In the genomic region with DNA sequence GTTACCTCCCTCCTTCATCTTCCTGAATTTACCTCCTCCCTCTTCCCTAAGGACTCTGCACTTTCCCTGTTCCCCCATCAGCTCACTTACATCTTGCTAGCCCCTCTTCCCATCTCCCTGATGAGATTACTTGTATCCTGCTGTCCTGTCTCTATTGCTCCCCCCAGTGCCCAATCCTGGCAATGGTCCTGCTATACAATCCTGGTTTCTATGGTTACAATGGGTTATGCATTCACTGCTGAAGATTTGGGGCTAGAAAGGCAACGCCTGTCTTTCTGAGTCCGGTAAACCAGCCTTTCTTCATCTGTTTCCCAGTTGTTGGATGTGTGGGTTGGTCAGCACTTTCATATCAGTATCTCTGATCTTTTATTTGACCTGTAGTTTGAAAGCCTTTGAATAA, we compare ENCODE assay signal across 9 mouse cellular contexts. TPM values are rescaled to one million over a fixed set of nuclear protein-coding genes. Genes with fewer than 3 reads are reported as not detected.
DNase-seq lines count a peak whose midpoint lies in the region; ATAC-seq and TF ChIP-seq lines count a peak whose summit lies in the region.
"Had no signal": no experiment of that assay in that cellular context is flagged by ENCODE, and none has a peak within 500 bp of the region (broad histone marks: within the 10 kb centered on the region; RNA-seq: fewer than 3 reads in every experiment).

No protein-coding gene starts in this region.

- 12% methylated on average over 2 of the region's 2 CpGs for WGBS in cerebellum, adult 2 months
- WGBS in hindbrain, embryonic 11.5 days: 4% methylated on average over 2 of the region's 2 CpGs

- no peaks in the 10 kb centered on the region for H3K4me1 ChIP-seq in cerebellum, adult 2 months (ENCODE audit: control insufficient read depth, insufficient read depth, low read length)
- H3K4me1 ChIP-seq in hindbrain, embryonic 11.5 days (replicated peaks; ENCODE audit: control insufficient read depth, insufficient read depth, low read length): peaks cover 2% of the 10 kb centered on the region

- no peak overlapping the region for H3K4me3 ChIP-seq in cerebellum, adult 2 months (replicated peaks; ENCODE audit: insufficient read depth, low read depth, low read length)
- no peak overlapping the region for H3K4me3 ChIP-seq in hindbrain, embryonic 11.5 days (ENCODE audit: low read depth, low read length)

- no peak overlapping the region for H3K27ac ChIP-seq in cerebellum, adult 2 months (ENCODE audit: insufficient read depth, low read length)
- H3K27ac ChIP-seq in hindbrain, embryonic 11.5 days (ENCODE audit: low read depth, low read length): no peak overlapping the region

- H3K36me3 ChIP-seq in hindbrain, embryonic 11.5 days (ENCODE audit: control insufficient read depth, insufficient read depth, low read length): no peaks in the 10 kb centered on the region

- peak; percentile 35; the same call in 1 of the 2 replicates for TF ChIP-seq CTCF in cerebellum, adult 2 months (IDR thresholded peaks at IDR 0.05; ENCODE audit: borderline replicate concordance, insufficient read depth, low read depth, low read length)

- H3K9ac ChIP-seq in hindbrain, embryonic 11.5 days (ENCODE audit: low read depth, low read length): no peak overlapping the region

- TF ChIP-seq POLR2A in cerebellum, adult 2 months (IDR thresholded peaks at IDR 0.05; ENCODE audit: borderline replicate concordance, insufficient read depth, low read length): no peak

- no peaks in the 10 kb centered on the region for H3K9me3 ChIP-seq in hindbrain, embryonic 11.5 days (ENCODE audit: control insufficient read depth, low read length)

- peak; percentile 47; the same call in 1 of the 2 replicates for ATAC-seq in hindbrain, embryonic 11.5 days (ENCODE audit: low FRiP score)
- ATAC-seq in megakaryocyte-erythroid progenitor cell, adult 5-6 weeks (replicated peaks; ENCODE audit: low FRiP score, low TSS enrichment, poor library complexity, severe bottlenecking): 0 out of 2 replicates have a peak, but pooled peaks have one; percentile 59

- DNase-seq in cerebellum, adult 2 months: peak; percentile 14 to 15
- no peak for DNase-seq in cerebellum, adult 11-12 months
- peak; percentile 31 for DNase-seq in A20 (ENCODE audit: low read depth, low spot score)
- DNase-seq in cerebellum, postnatal 25 days: peak; percentile 16 to 45
- DNase-seq in hindbrain, embryonic 11.5 days (ENCODE audit: low spot score): peak; percentile 81
- peak; percentile 51 for DNase-seq in telencephalon, adult 2 months (ENCODE audit: low read depth, low spot score)
- DNase-seq in ovary, adult 18-20 months (ENCODE audit: low spot score): no peak

- no peak overlapping the region for H3K4me2 ChIP-seq in hindbrain, embryonic 11.5 days (replicated peaks; ENCODE audit: low read depth, low read length)

- no peaks in the 10 kb centered on the region for H3K27me3 ChIP-seq in cerebellum, adult 2 months (ENCODE audit: control insufficient read depth, insufficient read depth, low read length)
- H3K27me3 ChIP-seq in hindbrain, embryonic 11.5 days (ENCODE audit: control insufficient read depth, insufficient read depth, low read length): no peaks in the 10 kb centered on the region

RNA-seq across cellular contexts. Expression of a gene that starts 6.1 kb away (rescaled TPM):
- not detected in 2 replicates for polyA plus RNA-seq in cerebellum, adult 2 months (2012; rRNA removed)
- not detected in 2 replicates for polyA plus RNA-seq in hindbrain, embryonic 11.5 days (2014; fragmentation: Nextera tagmentation; extraction: Ambion mirVana)
- not detected in 2 replicates for total RNA-seq in megakaryocyte-erythroid progenitor cell, adult 5-6 weeks (2014; fragmentation: Nextera tagmentation)
- total RNA-seq in megakaryocyte-erythroid progenitor cell, adult 5-6 weeks (2017): not detected in 2 replicates
- total RNA-seq: neutrophil, adult 5-6 weeks had no signal

RNA-seq across cellular contexts. Expression of a gene that starts 32.1 kb away (rescaled TPM):
- 9.5 and 11.3 TPM in 2 replicates for polyA plus RNA-seq in cerebellum, adult 2 months (2012; rRNA removed)
- 3.2 and 3.3 TPM in 2 replicates for polyA plus RNA-seq in hindbrain, embryonic 11.5 days (2014; fragmentation: Nextera tagmentation; extraction: Ambion mirVana)
- not detected in 2 replicates for total RNA-seq in megakaryocyte-erythroid progenitor cell, adult 5-6 weeks (2014; fragmentation: Nextera tagmentation)
- not detected in 2 replicates for total RNA-seq in megakaryocyte-erythroid progenitor cell, adult 5-6 weeks (2017)

RNA-seq across cellular contexts. Expression of a gene that starts 54.9 kb away (rescaled TPM):
- 4.9 and 5.1 TPM in 2 replicates for polyA plus RNA-seq in cerebellum, adult 2 months (2012; rRNA removed)
- polyA plus RNA-seq in hindbrain, embryonic 11.5 days (2014; fragmentation: Nextera tagmentation; extraction: Ambion mirVana): 40.0 and 48.4 TPM in 2 replicates
- 0.28 TPM in 1 of 2 replicates, not detected in the other for total RNA-seq in megakaryocyte-erythroid progenitor cell, adult 5-6 weeks (2014; fragmentation: Nextera tagmentation)
- 0.72 and 1.5 TPM in 2 replicates for total RNA-seq in megakaryocyte-erythroid progenitor cell, adult 5-6 weeks (2017)

Comparison
In these comparisons a context has a peak if more than half of its experiments do, and no peak if none do; other contexts are left out.
1. DNase-seq: peak in cerebellum, adult 2 months (2 of 2), A20 (single experiment), cerebellum, postnatal 25 days (2 of 2), hindbrain, embryonic 11.5 days (single experiment) and telencephalon, adult 2 months (single experiment); none in cerebellum, adult 11-12 months (single experiment) and ovary, adult 18-20 months (single experiment).